Mouse (Mus musculus): ENCODE data around the gene Ubr2.

DNA sequence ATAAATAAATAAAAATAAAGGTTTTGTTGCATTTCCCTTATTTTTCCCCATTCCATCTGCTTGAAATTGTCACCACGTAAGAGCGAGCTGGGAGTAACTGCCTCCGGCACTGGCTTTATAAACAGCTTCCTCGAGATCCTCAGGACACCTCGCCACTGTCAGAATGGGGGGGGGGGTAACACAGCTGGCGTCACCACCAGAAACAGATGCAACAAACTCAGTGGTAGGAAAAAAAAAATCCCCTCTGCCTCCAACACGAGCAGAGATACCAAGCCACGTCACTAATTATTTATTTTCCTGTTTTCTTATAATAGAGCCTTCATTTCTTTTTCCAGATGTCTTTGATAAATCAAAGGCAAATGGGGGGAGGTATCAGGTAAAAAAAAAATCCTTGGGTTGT lies 1.9 kb downstream of the Ubr2 start:
- TF ChIP-seq MAX (IDR thresholded peaks at IDR 0.05) (no peak), CTCF (IDR thresholded peaks at IDR 0.05; ENCODE audit: control insufficient read depth, insufficient read depth, insufficient read length) (no peak), MYOG (IDR thresholded peaks at IDR 0.05; ENCODE audit: control insufficient read depth, extremely low read depth, insufficient read length) (no peak), CEBPB (IDR thresholded peaks at IDR 0.05; ENCODE audit: low read depth) (no peak), MYOD1 (IDR thresholded peaks at IDR 0.05; ENCODE audit: control insufficient read depth, insufficient read length, low read depth) (no peak), USF1 (IDR thresholded peaks at IDR 0.05; ENCODE audit: low read depth) (no peak), FOSL1 (IDR thresholded peaks at IDR 0.05; ENCODE audit: insufficient read depth, low read length, poor library complexity, severe bottlenecking) (no peak)
